Mouse (Mus musculus) embryo, embryonic 11.5 days (tissue): ENCODE results near the gene Rpusd3.

Experiments
- DNase-seq: peaks from one replicate; pipeline ENCODE4 v3.0.0-alpha.2; 2012; ENCODE audit warnings: low read depth, low spot score

Gene Rpusd3

GRCm38 (mm10) chr6:113419199-113419587 lies at the start of gene Rpusd3:
Gene Rpusd3 (minus strand): TSS chr6:113419340.
- DNase-seq: peak; percentile 97

- no peak for DNase-seq
Measured at GRCm38 (mm10) chr6:113468512-113468911, 49.4 kb upstream of the Rpusd3 start.

GRCm38 (mm10) chr6:113465602-113466001 lies 46.5 kb upstream of the Rpusd3 start:
- no peak for DNase-seq

- no peak for DNase-seq
Measured at GRCm38 (mm10) chr6:113464040-113464439, 44.9 kb upstream of the Rpusd3 start.

GRCm38 (mm10) chr6:113458635-113459034 lies 39.5 kb upstream of the Rpusd3 start:
- DNase-seq: no peak

GRCm38 (mm10) chr6:113457952-113458534 lies 38.9 kb upstream of the Rpusd3 start, which contains the start of gene Il17re:
Gene Il17re (plus strand): TSS chr6:113458484.
- no peak for DNase-seq

GRCm38 (mm10) chr6:113455007-113455406 lies 35.9 kb upstream of the Rpusd3 start:
- DNase-seq: no peak

GRCm38 (mm10) chr6:113451839-113452238 lies 32.7 kb upstream of the Rpusd3 start:
- no peak for DNase-seq

- no peak for DNase-seq
Measured at GRCm38 (mm10) chr6:113447639-113448038, 28.5 kb upstream of the Rpusd3 start.

GRCm38 (mm10) chr6:113444207-113444965 lies 25.2 kb upstream of the Rpusd3 start:
- no peak for DNase-seq

- no peak for DNase-seq
Measured at GRCm38 (mm10) chr6:113443091-113443490, 24.0 kb upstream of the Rpusd3 start.

GRCm38 (mm10) chr6:113442442-113443090 lies 23.4 kb upstream of the Rpusd3 start, which contains the start of gene Jagn1:
Gene Jagn1 (plus strand): TSS chr6:113442569.
- DNase-seq: peak; percentile 91

- DNase-seq: peak; percentile 2
Measured at GRCm38 (mm10) chr6:113442087-113442441, 22.9 kb upstream of the Rpusd3 start.

- DNase-seq: peak; percentile 54
Measured at GRCm38 (mm10) chr6:113441147-113441680, 22.1 kb upstream of the Rpusd3 start.

- no peak for DNase-seq
Measured at GRCm38 (mm10) chr6:113440686-113441085, 21.5 kb upstream of the Rpusd3 start.

- DNase-seq: no peak
Measured at GRCm38 (mm10) chr6:113438721-113439430, 19.7 kb upstream of the Rpusd3 start.

GRCm38 (mm10) chr6:113437135-113437534 lies 18.0 kb upstream of the Rpusd3 start:
- no peak for DNase-seq

GRCm38 (mm10) chr6:113435664-113436205 lies 16.6 kb upstream of the Rpusd3 start, which contains the start of gene Cidec:
Gene Cidec (minus strand): TSS chr6:113435760.
- DNase-seq: no peak

- no peak for DNase-seq
Measured at GRCm38 (mm10) chr6:113434691-113435090, 15.6 kb upstream of the Rpusd3 start.

GRCm38 (mm10) chr6:113433661-113434060 lies 14.5 kb upstream of the Rpusd3 start:
- no peak for DNase-seq

GRCm38 (mm10) chr6:113431801-113432200 lies 12.7 kb upstream of the Rpusd3 start:
- DNase-seq: no peak
